Mouse (Mus musculus) embryonic fibroblast, embryonic 13.5 days (primary cell): ENCODE results near the gene Smyd3.

ENCODE experiments used
- CTCF ChIP-seq: IDR thresholded peaks from 2 replicates; pipeline ENCODE4 v1.5.1; 2011; ENCODE audit warnings: mild to moderate bottlenecking, control low read depth, low read length, moderate library complexity, borderline replicate concordance; ENCODE audit not compliant: insufficient read depth
- POLR2A ChIP-seq: IDR thresholded peaks from 2 replicates; pipeline ENCODE4 v1.6.1; 2011; ENCODE audit warnings: low read depth, mild to moderate bottlenecking, control low read depth, low read length, moderate library complexity

GRCm38 (mm10) chr1:179458236-179458986, 59.4 kb downstream of the Smyd3 start:
- TF ChIP-seq CTCF (no peak), POLR2A (no peak)
